Mouse (Mus musculus): Measurements from ENCODE around the gene Nasp. TPM values are rescaled to one million over a fixed set of nuclear protein-coding genes. Genes with fewer than 3 reads are reported as not detected.
"Not testable (repeated sequence)": the region's sequence is repeated elsewhere in the genome, so short reads cannot be mapped to it uniquely, and the experiment has no call there.

Gene Nasp
- total RNA-seq (2021), result 10 to 100 TPM; 18.6 to 25.5 TPM

DNA sequence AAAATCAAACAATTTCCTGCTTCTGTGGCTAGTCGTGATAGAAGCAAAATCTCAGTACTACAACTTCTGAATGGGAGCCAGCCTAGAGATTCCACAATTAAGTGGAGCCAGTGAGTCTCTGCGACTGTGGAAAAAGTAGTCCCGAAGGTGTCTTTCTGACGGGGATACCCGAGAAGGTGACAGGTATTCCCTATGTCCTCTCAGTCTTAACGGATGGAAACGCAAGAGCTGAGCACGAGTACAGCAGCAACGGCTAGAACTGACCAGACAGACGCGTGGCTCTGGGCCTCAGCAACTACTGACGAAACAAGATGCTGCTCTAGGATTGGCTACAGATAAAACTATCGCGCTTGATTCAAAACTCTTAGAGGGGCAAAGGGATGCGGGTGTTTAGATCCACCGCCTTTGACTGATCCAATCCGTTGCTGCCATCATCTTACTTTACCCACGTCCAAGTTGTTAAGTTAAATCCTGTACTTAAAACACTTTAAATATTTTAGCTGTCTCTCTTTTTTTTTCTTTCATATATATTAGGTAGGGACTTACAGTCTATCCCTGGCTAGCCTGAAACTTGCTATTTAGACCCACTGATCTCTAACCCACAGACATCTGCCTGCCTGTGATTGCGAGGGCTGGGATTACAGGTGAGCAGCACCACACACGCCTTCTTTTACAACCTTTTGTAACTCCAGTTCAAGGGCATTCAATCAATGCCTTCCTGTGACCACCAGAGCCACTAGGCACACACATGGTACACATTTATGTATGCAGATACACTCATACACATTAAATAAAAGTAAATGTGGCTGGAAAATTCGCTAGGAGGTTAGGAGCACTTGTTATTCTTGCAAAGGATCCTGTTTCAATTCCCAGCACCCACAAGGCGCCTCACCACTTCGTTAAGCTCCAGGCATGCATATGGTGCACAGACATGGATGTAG is at the start of gene Nasp:
Gene Nasp, minus strand, starts transcription at position 220 of the 941 bp plus-strand sequence.
- intact Hi-C loops (cut with DNase I), result loop anchor here (2.0 kb wide), 2 partner anchors 57 to 69 kb away; partner anchors contain the start of gene Prdx1
- DNase-seq, result peak; percentile 73 to 84

DNA sequence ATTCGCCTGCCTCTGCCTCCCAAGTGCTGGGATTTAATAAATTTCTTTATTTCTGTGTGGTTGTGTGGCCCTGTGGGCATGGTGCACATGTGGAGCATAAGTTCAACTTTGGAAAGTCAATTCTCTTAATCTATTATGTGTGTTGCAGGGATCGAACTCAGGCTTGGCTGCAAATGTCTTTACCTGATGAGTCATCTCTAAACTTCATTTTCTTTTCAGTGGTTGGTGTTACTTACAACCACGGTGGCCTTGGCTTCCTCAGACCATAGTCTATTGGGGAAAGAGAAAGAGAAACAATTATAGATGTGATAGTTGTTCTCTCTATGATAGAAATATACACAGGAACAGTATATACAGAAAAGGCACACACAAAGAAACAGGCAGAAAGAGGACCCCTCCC is 48.3 kb upstream of the Nasp start:
- DNase-seq, result no peak
- intact Hi-C loops (cut with DNase I), result no loop called here

DNA sequence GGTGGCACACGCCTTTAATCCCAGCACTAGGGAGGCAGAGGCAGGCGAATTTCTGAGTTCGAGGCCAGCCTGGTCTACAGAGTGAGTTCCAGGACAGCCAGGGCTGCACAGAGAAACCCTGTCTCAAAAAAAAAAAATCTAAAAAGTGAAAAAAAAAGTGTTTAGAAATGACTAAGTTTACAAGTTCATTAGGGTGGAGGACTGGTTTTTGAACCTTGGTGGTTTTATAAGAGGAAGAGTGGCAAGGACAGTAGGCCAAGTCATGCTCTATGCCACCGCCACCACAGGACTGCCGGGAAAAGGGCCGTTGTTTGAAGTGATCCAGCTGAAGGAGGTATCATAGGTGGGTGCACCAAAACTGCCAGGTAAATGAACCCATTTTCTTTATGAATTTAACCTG is 47.0 kb upstream of the Nasp start:
- intact Hi-C loops (cut with DNase I); DNase-seq: not testable (repeated sequence)

DNA sequence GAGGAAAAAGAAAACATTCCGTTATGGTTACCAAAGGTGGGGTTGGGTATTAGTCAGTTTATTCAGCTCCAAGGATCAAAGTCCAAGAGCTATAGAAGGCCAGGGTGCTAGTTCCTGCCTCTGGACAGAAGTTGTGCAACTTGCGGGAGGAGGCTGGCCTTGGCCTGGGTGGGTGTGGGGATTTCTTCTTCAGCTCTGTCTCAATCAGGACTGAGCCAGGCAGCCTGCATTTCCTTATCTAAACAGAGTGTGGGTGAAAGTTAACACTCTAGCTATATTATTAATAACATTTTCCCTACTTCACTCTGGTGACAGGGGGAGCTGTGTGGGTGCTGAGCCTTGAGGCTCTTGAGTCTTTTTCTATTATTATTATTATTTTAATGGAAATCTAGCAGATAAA is 45.0 kb upstream of the Nasp start:
- intact Hi-C loops (cut with DNase I), result no loop called here
- peak in 1 of 2 experiments; percentile 26 for DNase-seq

DNA sequence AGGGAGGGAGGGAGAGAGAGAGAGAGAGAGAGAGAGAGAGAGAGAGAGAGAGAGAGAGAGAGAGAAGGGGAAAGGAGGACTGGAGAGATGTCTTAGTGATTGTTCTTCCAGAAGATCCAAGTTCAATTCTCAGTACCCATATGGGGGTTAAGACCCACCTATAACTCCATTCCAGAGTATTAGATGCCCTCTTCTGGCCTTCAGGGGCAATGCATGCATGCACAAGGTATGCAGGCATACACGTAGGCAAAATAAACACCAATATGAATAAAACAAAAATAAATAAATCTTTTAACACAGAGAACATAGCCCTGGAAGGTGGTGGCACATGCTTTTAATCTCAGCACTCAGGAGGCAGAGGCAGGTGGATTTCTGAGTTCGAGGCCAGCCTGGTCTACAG is 41.5 kb upstream of the Nasp start:
- intact Hi-C loops (cut with DNase I), result no loop called here
- no peak for DNase-seq

DNA sequence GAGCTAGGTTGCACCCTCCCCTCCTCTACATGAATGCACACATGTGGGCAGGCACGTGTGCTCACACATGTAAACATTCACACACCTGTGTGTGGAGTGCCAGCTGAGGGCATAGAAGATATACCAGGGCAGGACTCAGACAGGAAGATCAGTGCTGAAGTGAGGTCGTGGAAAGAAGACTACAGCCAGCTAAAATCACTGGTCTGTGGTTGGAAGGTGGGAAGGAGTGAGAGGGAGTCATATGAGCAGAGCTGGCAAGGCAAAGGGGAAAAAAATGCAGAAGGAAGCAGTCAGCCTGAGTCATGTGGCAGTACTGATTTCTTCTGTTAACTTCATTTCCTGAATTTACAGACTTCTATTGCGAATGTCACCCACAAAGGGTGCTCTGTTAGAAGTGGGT is 40.4 kb upstream of the Nasp start:
- peak in 1 of 2 experiments; percentile 13 for DNase-seq
- intact Hi-C loops (cut with DNase I), result no loop called here

DNA sequence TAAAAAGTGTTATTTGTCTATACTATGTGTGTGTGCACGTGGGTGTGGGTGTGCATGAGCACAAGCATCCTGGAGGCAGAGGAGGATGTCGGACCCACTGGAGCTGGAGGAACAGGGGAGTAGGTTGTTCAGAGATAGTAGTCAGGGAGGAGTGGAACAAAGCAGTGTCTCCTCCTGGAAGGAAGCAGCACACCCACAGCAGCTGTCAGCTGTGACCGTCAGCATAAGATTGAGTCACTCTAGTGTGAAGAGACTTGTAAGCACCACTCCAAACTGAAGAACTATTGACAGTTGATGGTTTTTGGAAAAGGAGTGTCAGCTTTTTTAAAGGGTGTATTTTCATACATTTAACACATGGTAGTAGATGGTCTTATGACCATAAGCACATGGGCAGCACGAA is 38.9 kb upstream of the Nasp start:
- DNase-seq, result no peak
- intact Hi-C loops (cut with DNase I), result no loop called here

DNA sequence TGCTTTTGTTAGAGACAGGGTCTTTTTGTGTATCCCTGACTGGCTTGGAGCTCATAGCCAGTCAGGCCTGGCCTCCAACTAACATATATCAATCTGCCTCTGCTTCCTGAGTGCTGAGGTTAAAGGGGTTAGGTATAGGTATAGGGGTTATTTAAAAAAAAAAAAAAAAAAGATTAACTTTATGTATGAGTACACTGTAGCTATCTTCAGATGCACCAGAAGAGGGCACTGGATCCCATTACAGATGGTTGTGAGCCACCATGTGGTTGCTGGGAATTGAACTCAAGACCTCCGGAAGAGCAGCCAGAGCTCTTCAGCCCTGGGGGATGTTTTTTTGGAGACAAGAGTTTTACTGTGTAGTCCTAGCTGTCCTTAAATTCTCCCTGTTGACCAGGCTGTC is 34.3 kb upstream of the Nasp start:
- DNase-seq, result no peak
- intact Hi-C loops (cut with DNase I), result no loop called here

DNA sequence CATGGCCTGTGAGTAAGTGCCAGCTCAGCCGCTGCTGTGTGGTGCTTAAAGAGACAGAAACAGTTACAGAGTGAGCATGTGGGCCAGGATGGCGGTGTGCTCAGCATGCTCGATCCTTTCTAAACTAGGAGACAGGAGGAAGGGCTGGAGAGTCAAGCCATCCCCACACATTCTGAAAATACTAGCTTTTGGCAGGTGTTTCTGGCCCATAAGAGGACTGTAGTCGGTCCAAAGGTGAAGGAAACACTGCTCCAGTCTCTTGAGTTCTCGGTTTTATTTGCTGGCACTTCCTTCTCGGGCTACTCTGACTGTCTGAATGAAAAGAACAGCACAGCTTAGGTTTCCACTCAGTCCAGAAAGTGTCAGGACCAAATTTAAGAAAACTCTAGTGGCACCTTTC is 33.1 kb upstream of the Nasp start:
- intact Hi-C loops (cut with DNase I), result no loop called here

DNA sequence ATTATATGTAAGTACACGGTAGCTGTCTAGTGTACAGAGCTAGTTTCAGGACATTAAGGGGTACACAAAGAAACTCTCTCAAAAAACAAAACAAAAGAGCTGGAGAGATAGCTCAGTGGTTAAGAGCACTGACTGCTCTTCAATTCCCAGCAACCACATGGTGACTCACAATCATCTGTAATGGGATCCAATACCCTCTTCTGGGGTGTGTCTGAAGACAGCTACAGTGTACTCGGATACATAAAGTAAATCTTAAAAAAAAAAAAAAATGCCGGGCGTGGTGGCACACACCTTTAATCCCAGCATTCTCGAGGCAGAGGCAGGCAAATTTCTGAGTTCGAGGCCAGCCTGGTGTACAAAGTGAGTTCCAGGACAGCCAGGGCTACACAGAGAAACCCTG is 32.2 kb upstream of the Nasp start:
- DNase-seq; intact Hi-C loops (cut with DNase I): not testable (repeated sequence)

More for the DNA sequence above, 33.1 kb upstream of the Nasp start:
- no peak for DNase-seq

DNA sequence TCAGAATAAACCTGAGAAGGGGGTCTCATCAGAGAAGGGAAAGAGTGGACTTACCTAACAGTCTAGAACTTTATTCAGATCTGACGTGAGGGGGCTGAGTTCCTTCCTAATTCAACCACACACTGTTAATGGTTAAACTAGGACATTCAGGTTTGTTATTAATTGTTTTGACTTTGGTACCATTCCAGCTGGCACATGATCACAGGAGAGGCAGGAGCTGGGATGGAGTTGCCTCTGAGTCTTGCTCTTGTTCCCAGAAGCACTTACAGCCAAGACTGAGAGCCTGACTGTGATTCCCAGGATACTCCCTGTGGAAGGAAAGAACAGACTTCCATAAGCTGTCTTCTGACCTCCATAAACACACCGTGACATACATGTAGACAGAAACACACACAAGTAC is 31.7 kb upstream of the Nasp start:
- DNase-seq, result no peak
- intact Hi-C loops (cut with DNase I), result no loop called here

DNA sequence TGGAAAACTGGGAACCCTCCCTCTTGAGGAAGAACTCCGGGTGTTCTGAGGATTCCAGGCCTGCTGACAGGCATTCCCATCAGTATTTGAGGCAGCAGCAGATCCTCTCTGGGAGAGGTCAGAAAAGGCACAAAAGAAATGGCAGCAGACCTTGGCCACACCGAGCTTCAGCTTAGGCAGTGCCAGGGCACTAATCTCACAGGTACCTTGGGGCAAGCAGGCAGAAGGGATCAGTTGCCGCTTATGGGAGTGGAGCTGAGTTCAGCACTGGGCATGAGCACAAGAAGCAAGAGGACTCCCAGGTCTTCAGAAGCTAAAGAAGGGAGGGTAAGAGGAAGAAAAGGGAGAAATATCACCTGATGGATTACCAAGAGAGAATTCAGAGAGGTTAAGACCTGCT is 30.2 kb upstream of the Nasp start:
- DNase-seq, result no peak
- intact Hi-C loops (cut with DNase I), result no loop called here

DNA sequence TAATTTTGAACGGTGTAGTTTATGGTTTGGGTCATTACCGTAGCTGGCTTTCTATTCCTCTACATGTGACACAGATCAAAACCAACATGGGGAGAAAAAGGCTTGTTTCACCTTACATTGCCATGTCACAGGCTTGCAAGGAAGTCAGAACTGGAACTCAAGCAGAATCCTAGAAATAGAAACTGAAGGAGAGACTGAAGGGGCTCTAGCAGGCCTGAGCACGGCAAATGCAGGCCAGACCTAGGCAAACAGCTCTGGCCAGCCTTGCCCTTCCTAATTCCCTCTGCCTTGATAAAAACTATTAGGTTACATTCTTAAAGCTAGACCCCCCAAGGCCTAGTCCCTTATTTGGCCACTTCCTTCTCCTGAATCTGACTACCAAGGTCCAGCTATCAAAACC is 27.9 kb upstream of the Nasp start:
- no peak for DNase-seq
- intact Hi-C loops (cut with DNase I), result no loop called here

DNA sequence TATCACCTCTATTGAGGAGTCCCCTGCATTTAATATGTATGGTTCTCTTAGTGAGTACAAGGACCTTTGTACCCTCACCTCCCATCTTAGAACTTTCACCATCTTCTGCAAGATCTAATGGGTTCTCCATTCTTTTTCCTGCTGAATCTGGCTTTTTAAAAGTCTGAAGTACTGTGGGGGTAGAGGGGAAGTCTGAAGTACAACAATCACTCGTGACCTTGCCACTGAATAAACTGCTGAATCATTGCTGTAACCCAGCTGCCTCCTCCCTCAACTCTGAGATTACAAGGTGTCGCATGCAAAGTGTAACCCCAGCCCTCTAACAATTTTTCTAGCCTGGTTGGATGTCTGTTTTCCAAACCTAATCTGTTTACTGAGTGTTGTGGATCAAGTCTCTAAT is 27.4 kb upstream of the Nasp start:
- intact Hi-C loops (cut with DNase I), result no loop called here
- no peak for DNase-seq

DNA sequence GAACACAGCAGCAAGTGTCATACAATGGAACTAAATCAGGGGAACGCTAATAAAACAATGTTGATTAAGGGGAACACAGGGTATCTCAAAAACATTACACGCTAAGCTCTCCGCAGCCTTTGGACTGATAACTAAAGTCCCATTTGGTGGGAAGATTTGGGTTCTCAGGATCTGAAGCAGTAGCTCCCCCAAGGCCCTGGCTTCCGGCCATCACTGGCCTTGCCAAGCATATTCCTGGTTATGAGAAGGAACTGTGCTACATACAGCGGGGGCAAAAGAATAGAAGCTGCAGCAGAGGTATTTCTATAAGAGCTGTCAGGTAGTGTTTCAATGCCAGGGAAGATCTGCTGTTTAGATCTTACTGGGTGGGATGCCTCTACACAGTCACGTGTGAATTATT is 25.5 kb upstream of the Nasp start:
- DNase-seq, result no peak
- intact Hi-C loops (cut with DNase I), result no loop called here

DNA sequence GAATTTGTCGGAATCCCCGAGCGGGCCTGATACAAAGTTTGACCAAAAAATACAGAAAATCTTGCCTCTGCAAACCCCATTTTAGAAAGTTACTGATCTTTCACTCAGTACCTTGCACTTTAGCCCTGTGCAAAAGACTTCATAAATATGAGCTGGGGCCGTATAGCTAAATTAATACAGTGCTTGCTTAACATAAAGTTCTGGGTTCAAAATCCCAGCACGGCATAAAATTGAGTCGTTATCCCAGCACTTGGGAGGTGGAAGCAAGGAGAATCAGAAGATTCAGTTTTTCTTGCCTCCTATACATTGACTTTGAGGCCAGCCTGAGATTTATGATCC is 24.0 kb upstream of the Nasp start:
- intact Hi-C loops (cut with DNase I), result loop anchor here (1.0 to 2.0 kb wide), 2 partner anchors 22 to 33 kb away; partner anchors contain the start of gene Prdx1
- no peak for DNase-seq

DNA sequence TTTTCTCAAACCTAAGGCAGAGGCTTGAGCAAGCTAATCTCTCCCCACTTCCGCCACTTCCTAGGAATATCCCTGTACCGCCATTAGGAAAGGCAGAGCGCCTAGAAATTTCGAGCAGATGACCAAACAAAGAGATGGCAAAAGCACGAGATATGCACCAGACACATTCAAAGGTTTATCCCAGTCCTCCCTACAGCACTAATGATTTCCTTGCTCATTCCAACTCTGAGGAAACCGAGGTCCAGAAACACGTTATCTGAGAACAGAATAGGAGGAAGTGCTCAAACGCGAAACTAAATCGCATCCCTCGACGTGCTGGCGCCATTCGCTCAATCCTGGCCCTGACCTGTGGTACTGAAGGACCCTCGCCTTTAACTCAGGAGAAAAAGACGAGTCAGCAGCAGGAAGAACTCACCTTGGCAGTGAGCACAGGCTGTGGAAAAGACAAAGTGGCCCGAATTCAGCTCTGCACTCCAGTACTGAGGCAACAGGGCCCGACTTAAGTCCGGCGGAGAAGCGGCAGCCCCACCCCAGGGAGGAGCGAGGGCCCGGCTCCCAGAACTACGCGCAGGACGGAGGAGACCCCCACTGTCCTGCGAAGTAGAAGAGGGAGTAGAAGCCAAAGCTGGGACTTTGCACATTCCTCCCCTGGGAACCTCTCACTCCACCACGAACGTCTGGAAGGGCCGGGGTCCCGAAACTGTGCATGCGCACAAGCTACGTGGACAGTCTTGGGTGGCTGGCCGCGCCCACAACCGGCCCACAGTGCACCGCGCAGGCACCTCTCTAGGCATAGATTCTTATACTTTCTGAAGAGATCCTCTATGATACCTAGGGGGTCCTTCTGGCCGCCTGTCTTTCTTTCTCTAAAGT is 23.4 kb upstream of the Nasp start, which contains the start of gene Akr1a1:
Gene Akr1a1, minus strand, starts transcription at position 757 of the 873 bp plus-strand sequence.
- intact Hi-C loops (cut with DNase I), result loop anchor here (2.0 kb wide), 1 partner anchor 34 kb away; the partner anchor contains the start of gene Prdx1
- peak; percentile 92 to 94 for DNase-seq

DNA sequence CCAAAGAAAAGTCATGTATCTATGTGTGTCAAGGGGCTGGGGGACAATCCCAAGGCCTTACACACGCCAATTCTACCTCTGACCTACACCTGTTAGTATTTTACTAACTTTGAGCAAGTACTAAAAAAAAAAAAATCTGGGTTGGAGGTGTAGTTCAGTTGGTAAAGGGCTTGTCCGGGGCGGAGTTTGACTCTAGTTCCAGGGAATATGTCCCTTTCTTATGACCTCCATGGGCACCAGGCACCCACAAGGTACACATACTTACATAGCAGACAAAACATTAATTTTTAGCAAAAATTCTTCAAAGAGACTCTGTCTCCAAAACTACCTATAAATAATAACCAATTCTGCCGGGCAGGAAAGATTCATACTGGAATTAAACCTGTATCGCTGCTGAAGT is 22.6 kb upstream of the Nasp start:
- intact Hi-C loops (cut with DNase I), result loop anchor here (2.0 kb wide), 1 partner anchor 34 kb away; the partner anchor contains the start of gene Prdx1
- no peak for DNase-seq

DNA sequence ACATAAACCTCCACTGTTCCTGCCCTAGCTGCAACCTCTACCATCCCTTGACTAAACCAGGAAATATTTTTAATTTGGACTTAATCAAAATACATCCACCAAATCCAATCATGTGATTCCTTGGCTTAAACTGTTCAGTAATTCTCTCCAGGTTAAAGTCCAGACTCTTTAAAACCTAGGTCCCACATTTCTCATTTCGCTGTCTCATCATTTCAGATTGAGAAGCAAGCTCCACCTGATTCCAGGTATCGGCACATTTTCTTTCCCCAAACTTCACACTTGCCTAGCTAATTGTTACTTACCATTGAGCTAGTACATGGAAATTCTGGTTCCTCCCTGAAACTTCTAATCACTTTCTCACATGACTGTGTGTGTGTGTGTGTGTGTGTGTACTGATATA is 21.7 kb upstream of the Nasp start:
- intact Hi-C loops (cut with DNase I), result no loop called here
- no peak for DNase-seq

DNA sequence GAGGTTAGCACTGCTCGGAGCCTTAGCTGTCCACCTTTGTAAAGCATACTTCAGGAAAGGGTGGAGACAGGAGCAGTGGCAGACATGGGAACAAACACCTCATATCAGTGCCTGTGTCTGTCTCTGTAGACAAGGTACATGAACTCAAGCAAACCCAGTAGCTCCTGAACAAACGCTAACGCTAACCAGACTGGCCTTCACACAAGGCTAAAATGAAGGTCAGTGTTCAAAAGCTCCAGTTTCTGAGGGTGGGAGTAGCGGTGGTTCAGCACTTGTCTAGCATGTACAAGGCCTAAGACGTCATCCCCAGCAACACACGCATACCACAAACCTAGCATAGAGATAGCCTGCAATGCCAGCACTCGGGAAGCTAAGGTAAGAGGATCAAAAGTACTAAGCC is 17.9 kb upstream of the Nasp start:
- intact Hi-C loops (cut with DNase I), result no loop called here
- no peak for DNase-seq

DNA sequence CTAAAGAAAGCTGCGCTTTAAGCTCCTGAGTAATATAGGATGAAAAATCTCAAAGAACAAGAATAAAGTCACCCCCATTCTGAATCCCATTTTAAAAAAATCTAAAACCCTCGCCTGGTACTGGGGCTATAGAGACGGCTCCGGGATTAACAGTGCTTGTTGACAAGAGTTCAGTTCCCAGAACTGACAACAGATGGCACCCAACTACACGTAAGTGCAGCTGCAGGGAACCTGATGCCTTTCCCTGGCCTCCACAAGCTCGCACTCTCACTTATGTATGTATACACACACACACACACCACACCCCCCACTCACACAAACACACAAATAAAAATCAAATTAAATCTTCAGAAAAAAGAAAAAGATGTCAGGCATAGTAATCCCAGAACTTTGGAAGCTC is 16.6 kb upstream of the Nasp start:
- intact Hi-C loops (cut with DNase I), result no loop called here
- peak in 1 of 2 experiments; percentile 21 for DNase-seq
